Mouse (Mus musculus) E14TG2a.4 (cell line): Measurements from ENCODE around the gene Syt16.

Experiments used
- H3K27me3 ChIP-seq: 2 replicates; pipeline ENCODE4 v1.6.1; 2014; ENCODE audit warnings: low read length, control low read depth; ENCODE audit not compliant: insufficient read depth
- H3K36me3 ChIP-seq: 2 replicates; pipeline ENCODE4 v1.6.1; 2014; ENCODE audit warnings: low read length, control low read depth; ENCODE audit not compliant: insufficient read depth
- H3K4me1 ChIP-seq: replicated peaks from 2 replicates; pipeline ENCODE4 v1.6.1; 2014; ENCODE audit warnings: low read depth, low read length, control low read depth
- H3K4me3 ChIP-seq: replicated peaks from 2 replicates; pipeline ENCODE4 v1.5.1; 2014; ENCODE audit warnings: mild to moderate bottlenecking, low read length
- H3K9me3 ChIP-seq: 2 replicates; pipeline ENCODE4 v1.6.1; 2014; ENCODE audit warnings: low read length, control low read depth
- CTCF ChIP-seq: conservative IDR thresholded peaks from 2 replicates; pipeline ENCODE4 v1.5.1; 2014; ENCODE audit warnings: low read length
- NANOG ChIP-seq: IDR thresholded peaks from 2 replicates; pipeline ENCODE4 v1.6.1; 2014; ENCODE audit warnings: borderline replicate concordance, low read length, mixed read lengths
- POU5F1 ChIP-seq: IDR thresholded peaks from 2 replicates; pipeline ENCODE4 v1.6.1; 2014; ENCODE audit warnings: low read length, borderline replicate concordance

Syt16 gene

DNA sequence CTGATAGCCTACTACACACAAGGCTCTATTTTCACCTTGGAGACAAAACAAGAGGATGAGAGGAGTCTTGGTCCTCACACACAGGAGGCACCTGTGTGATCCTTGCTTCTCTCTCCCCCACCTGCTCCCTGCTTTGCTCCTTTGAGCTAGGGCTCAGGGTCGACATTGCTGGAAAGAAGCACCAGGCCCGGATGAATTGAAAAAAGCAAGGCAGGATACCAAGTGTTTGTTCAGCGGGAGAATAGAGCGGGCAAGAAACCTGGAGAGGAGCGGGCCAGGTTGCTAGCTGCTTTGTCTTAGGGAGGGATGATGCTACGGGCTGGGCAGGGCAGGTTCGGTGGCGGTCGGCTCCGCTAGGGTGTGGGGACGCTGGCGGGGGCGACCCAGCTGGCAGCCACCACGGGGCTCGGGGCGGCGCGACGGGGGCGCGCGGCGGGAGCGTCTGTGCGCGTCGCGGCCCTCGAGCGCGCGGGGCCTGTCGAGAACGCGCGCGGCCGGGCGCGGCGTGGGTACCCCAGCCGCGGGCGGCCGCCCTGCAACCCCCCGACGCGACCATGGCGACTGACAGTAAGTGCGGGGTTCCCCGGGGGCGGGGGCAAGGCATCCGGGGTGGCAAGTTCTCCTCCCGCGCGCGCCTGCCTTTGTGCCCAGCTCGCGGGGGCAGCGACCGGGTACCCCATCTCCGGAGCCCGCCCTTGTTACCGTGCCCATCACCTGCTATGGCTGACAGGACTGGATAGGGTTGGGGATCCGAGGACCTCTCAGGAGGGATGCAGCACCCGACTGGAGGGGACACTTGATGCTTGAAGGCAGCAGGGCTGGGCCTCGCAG, at the start of gene Syt16:
Gene Syt16, plus strand, starts transcription at position 365 of the 831 bp plus-strand sequence.
- Histone ChIP-seq H3K4me1 (peaks cover 9% of the 10 kb centered on the region), H3K36me3 (no peaks in the 10 kb centered on the region), H3K9me3 (no peaks in the 10 kb centered on the region), H3K27me3 (peaks cover 64% of the 10 kb centered on the region), H3K4me3 (peak within 1 kb of the TSS; percentile 80)
- TF ChIP-seq NANOG: no peak

DNA sequence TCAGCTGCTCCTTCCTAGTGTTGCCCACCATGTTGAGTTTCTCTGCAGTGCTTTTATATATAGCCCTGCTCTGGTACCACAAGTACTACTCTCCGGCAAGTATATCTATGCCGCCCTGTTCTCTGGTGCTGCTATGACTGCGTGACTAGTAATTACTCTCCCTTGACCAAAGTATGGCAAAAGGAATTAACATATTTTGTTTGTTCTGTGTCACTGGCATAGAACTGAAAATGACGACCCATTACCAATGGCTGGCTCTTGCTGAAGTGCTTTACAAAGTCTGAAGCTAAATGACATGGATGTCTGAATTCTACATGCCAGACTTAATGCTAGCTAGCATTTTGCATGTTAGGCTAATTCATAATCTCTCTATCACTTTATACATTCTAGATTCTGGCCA, 49.0 kb upstream of the Syt16 start:
- Histone ChIP-seq H3K4me1 (peaks cover 20% of the 10 kb centered on the region), H3K9me3 (no peaks in the 10 kb centered on the region), H3K27me3 (peaks cover 9% of the 10 kb centered on the region), H3K4me3 (peak overlapping the region; percentile 83), H3K36me3 (peaks cover 36% of the 10 kb centered on the region)
- no peak for TF ChIP-seq POU5F1
- TF ChIP-seq NANOG: no peak
- no peak for TF ChIP-seq CTCF

DNA sequence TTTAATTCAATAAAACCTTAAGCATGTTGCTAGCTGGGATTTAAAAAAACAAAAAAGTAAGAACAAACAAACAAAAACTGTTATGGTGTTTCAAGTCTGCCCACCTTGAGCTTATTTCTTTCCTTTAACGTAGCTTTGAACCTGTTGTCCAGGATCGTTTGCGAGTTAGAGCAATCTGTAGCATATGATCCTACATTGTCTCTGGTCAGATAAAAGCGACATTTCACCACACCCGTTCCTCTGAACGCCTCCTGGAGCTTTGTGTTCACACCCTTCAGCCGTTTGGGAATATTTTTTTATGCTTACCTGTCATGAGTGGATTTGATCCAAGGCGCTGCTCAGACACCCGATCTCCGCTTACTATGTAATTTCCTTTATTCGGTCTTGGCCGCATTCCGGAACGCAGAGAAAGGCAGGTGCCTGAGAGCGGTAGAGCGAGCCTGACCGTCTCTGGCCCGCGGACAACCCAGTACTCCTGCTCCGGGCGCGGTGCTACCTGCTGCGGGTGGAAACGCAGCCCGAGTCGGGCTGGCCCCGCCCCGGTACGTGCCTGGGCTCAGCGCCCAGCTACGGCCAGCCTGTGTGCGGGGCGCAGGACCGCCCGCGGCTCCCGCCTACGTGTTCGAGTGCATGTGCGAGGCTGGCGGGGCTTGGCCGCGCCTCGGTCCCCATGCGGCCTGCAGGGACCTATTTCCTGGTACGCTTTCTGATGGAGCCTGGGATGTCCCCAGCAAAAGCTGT, 48.0 kb upstream of the Syt16 start:
- Histone ChIP-seq H3K9me3 (no peaks in the 10 kb centered on the region), H3K27me3 (peaks cover 9% of the 10 kb centered on the region), H3K4me1 (peaks cover 23% of the 10 kb centered on the region), H3K36me3 (peaks cover 26% of the 10 kb centered on the region), H3K4me3 (peak overlapping the region; percentile 83)
- TF ChIP-seq NANOG (no peak), CTCF (no peak), POU5F1 (no peak)

DNA sequence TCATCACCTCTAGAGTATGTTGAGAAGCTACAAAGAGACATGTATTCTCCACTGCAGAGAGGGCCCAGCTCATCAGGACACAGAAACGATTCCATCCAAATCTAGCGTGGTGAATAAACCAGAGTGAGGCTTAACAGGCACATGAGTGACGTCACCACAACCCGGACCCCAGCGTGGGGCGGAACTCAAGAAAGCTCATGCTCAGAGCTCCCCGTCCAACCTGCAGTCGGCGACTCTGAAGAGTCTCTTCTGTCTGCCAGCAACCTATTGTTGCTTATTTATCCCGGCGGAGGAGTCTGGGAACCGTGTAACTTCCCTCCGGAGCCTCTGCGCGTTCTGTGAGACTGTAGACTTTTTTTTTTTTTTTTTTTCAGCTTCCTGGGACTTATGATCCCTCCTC, 44.6 kb upstream of the Syt16 start:
- Histone ChIP-seq H3K9me3 (no peaks in the 10 kb centered on the region), H3K4me1 (peaks cover 19% of the 10 kb centered on the region), H3K36me3 (peaks cover 1% of the 10 kb centered on the region; the same call in 1 of the 2 replicates), H3K27me3 (peaks cover 9% of the 10 kb centered on the region), H3K4me3 (peak overlapping the region; percentile 37; the same call in 1 of the 2 replicates)
- no peak for TF ChIP-seq NANOG
- TF ChIP-seq POU5F1: no peak
- no peak for TF ChIP-seq CTCF

DNA sequence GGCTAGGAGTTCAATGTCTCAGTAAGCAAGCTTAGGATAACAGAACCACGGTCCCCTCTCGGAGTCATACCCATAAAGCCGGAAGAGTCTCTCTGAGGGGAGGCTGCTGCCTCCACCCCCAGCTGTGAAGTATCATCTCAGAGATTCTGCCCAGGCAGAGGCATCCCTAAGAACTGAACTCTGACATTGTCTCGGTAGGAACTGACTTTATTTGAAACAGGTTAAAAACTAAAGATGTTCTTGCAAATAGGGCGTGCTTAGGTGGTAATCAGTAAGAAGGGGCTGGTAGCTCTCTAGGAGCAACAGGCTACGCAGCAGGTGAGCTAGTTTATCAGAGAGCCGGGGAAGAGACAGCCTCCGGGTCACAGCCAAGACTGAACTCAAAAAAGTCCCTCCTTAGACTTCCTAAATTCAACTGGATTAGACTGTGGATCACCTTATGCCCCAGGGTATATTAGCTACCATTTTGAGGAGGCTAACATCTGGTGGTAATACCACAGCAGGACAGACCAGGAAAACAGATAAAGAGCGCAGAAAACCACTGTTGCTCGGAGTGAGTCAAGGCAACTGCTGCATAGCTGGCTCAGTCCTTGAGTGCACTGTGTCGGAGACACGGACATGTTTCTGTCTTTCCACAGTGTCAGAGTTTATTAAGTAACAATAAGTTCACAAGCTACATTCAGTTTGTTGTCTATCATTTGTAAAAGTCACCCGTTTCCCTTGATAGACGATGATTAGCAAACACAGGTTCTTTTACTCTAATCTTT, 43.9 kb upstream of the Syt16 start:
- no peaks in the 10 kb centered on the region for H3K36me3 ChIP-seq
- TF ChIP-seq POU5F1 (no peak), NANOG (no peak), CTCF (no peak)
- H3K4me3 ChIP-seq: peak overlapping the region; percentile 37; the same call in 1 of the 2 replicates
- peaks cover 7% of the 10 kb centered on the region for H3K27me3 ChIP-seq
- H3K4me1 ChIP-seq: peaks cover 16% of the 10 kb centered on the region
- H3K9me3 ChIP-seq: no peaks in the 10 kb centered on the region

DNA sequence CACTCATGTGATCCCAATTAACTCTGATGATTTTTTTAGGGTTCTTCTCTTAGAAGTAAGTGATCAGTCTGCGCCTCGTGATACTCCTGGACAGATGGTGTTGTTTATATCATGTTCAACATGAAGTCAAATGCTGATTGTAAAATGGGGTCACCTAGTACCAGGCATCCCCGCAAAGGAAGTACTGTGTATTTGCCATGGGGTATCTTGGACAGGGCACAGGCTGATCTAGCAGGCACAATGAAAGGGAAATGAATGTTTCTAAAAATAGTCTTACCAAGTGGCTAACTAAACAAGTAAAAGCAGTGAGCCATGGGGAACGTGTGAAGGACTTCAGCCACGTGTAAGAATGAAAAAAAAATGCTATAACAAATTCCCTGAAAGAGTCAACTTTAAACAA, 42.7 kb upstream of the Syt16 start:
- Histone ChIP-seq H3K36me3 (no peaks in the 10 kb centered on the region), H3K4me1 (peaks cover 15% of the 10 kb centered on the region), H3K27me3 (peaks cover 3% of the 10 kb centered on the region), H3K9me3 (no peaks in the 10 kb centered on the region), H3K4me3 (no peak overlapping the region)
- no peak for TF ChIP-seq NANOG
- no peak for TF ChIP-seq POU5F1
- TF ChIP-seq CTCF: no peak

DNA sequence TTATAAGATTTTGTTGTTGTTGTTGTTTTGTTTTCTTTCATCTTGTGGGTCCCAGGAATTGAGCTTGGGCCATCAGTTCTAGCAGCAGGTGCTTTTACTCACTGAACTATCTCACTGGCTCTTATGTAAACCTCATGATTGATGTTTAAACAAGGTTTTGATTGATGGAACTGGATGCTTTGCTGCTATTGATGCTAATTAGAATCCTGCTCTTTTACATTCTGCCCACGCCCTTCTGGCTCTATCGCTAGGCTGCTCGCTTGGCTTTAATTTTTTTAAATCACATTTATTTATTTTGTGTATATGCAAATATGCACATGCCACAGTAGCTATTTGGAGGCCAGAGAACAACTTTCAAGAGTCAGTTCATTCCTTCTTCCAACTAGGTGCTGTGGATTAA, 39.8 kb upstream of the Syt16 start:
- H3K9me3 ChIP-seq: no peaks in the 10 kb centered on the region

DNA sequence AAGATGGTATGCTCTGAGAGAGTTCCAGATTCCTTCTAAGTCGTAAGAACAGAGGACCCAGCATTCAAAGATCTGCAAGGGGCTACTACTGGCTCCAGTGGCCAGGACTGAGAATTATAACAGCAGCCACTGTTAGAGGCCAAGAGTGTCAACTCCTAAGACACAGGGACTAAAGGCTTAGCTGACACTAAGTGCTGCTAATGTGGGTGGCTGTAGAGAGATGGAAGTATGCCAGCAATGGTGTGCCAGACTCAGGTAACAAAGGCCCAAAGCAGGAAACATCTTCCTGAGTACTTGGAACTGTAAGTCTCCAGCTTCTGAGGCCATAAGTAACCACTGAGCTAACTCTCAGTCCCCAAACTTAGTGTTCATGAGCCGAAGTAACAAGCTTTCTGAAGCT, 38.6 kb upstream of the Syt16 start:
- no peaks in the 10 kb centered on the region for H3K36me3 ChIP-seq
- no peak for TF ChIP-seq CTCF
- TF ChIP-seq NANOG: no peak
- TF ChIP-seq POU5F1: no peak
- no peaks in the 10 kb centered on the region for H3K27me3 ChIP-seq

More for the DNA sequence above, 39.8 kb upstream of the Syt16 start:
- H3K4me3 ChIP-seq: no peak overlapping the region
- H3K36me3 ChIP-seq: no peaks in the 10 kb centered on the region
- peaks cover 10% of the 10 kb centered on the region for H3K4me1 ChIP-seq
- no peaks in the 10 kb centered on the region for H3K27me3 ChIP-seq
- TF ChIP-seq POU5F1: no peak

More for the DNA sequence above, 38.6 kb upstream of the Syt16 start:
- Histone ChIP-seq H3K4me3 (no peak overlapping the region), H3K4me1 (0 out of 2 replicates have a peak, but pooled peaks cover 3% of the 10 kb centered on the region), H3K9me3 (no peaks in the 10 kb centered on the region)
